Mouse (Mus musculus) 3134 (cell line): Measurements from ENCODE around the gene Pls1.

Experiments
- DNase-seq: peaks from one replicate; pipeline ENCODE4 v3.0.0-alpha.2; 2011; ENCODE audit warnings: low spot score; ENCODE audit not compliant: insufficient read length; ENCODE audit errors: extremely low read depth

Gene Pls1

DNA sequence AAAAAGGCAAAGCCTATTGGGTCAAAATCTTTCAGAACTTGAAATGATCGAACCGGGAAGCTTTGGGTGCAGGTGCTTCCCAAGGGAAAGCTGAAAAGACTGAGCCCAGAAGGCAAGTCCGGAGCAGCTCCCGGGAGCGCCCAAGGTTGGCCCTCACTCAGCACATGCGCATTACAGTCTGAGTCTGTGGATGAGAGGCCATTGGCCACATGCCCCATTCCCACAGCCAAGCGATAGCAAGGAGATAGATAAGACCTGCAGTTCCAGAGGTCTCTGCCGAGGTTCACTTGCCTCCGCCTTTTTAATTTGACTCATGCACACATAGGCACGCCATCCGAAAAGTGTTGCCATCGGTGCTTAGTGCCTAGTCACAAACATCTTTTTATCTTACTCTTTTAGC lies 39.7 kb downstream of the Pls1 start:
- no peak for DNase-seq

GRCm38 (mm10) chr9:95803783-95804182 lies 41.3 kb downstream of the Pls1 start:
- no peak for DNase-seq

DNA sequence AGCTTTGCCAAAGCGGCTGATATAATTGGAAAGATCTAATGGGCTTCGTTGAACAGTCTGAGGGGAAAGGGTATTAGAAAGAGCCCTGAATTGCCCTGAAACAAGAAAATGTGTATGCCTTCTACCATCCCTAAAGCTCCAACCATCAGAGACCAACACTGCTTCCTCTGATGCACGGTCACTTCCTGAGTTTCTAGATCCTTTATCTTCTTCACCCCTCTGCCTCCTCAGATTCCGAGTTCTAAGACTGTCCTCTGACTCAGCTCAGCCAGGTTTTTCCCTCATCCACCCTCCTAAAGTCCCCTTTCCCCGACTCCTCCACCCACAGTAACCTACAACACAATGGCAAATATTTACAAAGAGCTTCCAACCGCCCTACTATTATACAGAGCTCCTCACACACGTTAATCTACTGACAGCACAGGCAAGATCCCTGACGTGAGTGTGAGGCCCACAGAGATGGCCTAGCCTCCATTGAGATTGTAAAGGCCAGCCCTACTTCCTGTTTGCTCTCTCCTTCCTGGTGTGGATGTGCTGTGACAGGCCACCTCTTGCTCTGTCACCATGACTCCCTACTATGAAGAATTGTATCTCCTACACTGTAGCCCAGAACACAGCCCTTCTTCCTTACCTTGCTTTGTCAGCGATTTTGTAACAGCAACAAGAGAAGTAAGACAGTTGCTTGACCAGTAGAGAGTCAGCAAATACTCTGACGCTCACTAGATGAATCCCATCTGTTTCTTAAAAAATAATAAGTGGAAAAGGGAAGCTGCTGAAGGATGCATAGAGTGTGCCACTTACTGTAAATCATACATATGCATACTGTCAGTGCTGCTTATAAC lies 43.3 kb downstream of the Pls1 start:
- no peak for DNase-seq

- no peak for DNase-seq
Measured at GRCm38 (mm10) chr9:95796323-95796722, 48.8 kb downstream of the Pls1 start.

DNA sequence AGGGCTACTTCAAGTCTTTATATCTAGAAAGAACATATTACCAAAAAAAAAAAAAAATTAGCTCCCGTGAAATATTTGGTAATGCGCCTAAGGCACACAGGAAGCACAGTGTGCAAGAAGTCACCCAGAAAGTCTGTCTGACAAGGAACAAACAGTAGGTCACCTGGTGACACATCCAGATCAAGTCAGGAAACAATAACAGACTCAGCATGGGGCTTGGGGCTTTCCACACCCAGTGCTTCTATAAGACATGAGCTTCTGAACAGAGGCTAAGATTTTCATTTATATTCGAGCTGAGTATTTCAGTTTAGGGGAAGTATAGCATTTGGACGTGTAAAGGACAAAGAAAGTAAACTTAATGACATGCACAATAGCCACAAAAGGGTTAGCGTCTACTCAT lies 49.3 kb downstream of the Pls1 start:
- DNase-seq = no peak

DNA sequence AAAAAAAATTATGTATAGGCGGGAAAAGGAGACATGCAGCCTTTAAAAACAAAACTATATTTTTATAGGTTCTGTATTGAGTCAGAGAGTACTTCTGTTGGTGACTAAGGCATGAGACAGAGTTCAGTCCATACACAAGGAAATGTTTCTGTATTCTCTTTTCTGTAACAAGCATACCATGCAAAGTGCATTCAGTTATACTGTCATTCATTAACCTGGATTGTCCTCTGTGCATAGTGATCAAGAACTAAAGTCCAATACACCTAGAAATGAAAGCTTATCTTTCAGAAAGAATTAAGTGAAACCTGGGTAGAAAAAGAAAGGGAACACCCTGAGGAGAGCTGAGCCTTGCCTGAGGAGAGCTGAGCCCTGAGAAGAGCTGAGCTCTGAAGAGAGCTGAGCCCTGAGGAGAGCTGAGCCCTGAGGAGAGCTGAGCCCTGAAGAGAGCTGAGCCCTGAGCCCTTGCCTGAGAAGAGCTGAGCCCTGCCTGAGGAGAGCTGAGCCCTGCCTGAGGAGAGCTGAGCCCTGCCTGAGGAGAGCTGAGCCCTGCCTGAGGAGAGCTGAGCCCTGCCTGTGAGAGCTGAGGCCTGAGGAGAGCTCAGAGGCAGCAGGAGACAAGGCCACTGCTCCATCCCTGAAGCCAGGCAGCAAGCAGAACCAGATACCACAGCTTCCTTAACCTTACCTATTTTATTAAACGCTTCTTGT lies 49.9 kb downstream of the Pls1 start:
- DNase-seq = no peak

GRCm38 (mm10) chr9:95793986-95794744 lies 50.9 kb downstream of the Pls1 start:
- DNase-seq = no peak

GRCm38 (mm10) chr9:95784888-95785511 lies 60.1 kb downstream of the Pls1 start:
- no peak for DNase-seq

DNA sequence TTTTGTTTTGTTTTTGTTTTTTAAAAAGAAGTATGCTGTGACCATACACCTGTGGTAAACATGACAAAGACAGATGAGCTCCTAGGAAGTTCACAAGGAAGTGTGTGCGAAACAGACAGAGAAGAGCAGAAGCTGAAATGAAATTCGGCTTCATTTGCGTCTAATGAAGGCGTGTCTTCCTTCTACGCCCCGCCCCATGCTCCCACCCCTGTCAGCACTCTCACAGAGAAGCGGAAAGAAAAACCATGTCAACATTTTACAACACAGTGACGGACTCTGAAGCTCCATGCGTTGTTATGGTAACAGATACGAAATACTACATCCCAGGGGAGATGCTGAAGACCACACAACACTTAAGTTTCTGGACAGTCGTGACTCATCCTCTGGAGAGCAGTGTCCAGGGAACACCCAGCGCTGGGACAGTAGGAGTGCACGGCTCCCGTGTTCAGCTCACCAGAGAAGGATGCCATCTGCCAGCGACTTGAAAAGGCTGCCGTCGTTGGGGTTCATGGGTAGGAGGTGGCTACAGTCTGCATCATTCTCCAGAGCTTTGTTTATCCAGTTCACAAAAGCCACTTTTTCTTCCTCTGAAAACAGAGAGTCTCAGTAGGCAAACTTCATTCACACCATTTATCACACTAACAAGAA lies 61.3 kb downstream of the Pls1 start:
- DNase-seq = no peak

DNA sequence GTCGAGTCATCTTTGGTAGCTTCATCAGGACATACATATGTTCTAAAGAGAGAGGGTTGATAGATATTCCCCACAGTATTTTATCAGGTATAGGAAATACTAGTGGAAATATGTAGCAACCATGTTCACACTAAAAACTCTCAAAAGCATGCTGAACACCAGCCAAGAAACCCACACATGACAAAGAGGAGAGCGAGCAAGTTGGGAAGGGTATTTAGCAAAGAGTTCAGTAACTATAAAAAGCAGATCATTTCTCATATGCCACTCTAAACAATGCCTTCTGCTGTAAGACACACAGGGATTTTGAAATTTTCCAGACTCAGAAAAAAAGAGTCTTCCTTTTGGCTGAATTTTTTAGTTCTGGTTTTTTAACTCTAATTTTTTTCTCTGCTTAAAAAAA lies 73.4 kb downstream of the Pls1 start:
- DNase-seq = no peak

DNA sequence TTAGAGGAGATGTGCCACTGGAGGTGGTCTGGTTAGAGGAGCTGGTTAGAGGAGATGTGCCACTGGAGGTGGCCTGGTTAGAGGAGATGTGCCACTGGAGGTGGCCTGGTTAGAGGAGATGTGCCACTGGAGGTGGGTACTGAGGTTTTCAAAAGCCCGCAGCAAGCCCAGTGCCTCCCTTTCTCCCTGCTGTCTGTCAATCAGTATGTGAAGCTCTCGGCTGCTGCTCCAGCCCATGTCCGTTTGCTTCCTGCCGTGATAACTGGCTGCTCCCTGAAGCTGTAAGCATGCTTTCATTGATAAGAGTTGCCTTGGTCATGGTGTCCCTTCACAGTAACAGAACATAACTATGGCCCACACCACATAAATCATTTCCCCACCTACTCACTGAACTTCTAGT lies 81.9 kb downstream of the Pls1 start:
- no peak for DNase-seq

GRCm38 (mm10) chr9:95762228-95762627 lies 82.9 kb downstream of the Pls1 start:
- no peak for DNase-seq

DNA sequence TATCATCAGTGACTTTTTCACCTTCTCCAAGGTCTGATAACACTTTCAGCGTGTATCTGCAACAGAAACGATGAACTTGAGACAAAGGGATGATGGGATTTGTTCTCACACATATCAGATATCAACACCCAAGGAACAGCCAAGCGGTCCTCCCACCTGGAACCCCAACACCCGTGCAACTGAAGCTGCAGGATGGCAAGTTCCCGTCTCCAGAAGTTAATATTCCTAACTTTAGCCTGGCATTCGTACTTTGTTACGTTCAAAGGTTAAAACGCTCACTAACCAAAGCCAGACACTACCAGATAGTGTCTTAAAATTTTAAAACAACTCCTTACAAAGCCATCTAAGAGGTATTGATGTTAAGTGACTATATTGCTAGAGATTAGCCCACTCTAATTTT lies 83.7 kb downstream of the Pls1 start:
- DNase-seq = no peak

GRCm38 (mm10) chr9:95750746-95751145 lies 94.4 kb downstream of the Pls1 start:
- DNase-seq = no peak

DNA sequence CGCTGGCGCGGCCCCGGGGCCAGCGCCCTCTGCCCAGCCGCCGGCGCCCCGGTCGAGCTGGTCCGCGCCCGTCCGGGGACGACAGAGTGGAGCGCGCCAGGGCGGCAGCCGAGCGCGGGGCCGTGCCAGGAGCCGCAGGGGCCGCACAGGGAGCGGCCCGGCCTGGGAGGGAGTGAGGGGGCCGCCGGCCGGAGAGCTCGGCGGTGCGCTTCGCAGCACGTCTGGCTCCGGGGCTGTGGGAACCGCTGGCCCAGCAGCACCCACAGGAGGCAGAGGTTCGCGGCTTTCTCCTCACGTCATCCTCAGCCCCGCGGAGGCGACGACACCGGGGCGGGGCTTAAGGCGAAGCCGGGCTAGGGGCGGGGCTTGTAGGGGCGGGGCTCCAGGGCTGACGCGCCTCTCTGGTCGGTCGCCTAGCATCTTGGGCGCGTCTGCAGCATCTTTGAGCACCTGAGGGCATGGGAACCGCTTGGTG lies 95.0 kb downstream of the Pls1 start, which contains the start of gene Trpc1:
Gene Trpc1 (minus strand): TSS at position 339 of the 475 bp plus-strand sequence.
- peak; percentile 88 for DNase-seq

- DNase-seq = peak; percentile 56
Measured at GRCm38 (mm10) chr9:95749461-95749928, 95.6 kb downstream of the Pls1 start.

GRCm38 (mm10) chr9:95747298-95747697 lies 97.8 kb downstream of the Pls1 start:
- no peak for DNase-seq

- DNase-seq = no peak
Measured at GRCm38 (mm10) chr9:95744845-95745613, 100.1 kb downstream of the Pls1 start.

- DNase-seq = peak; percentile 8
Measured at GRCm38 (mm10) chr9:95736238-95736637, 108.9 kb downstream of the Pls1 start.
